Mouse (Mus musculus) left cerebral cortex, postnatal 4 days (tissue): ENCODE data around the gene Pex6. TPM values are rescaled to one million over a fixed set of nuclear protein-coding genes. Genes with fewer than 3 reads are reported as not detected.

Experiments
- DNase-seq: peaks from one replicate; pipeline ENCODE4 v3.0.0-alpha.2; 2022
- intact Hi-C: fragments of 180-260 bp; cut with DNase I; formaldehyde crosslinking; loops from one replicate; pipeline ENCODE4 v1.15.1; 2025
- total RNA-seq, 2 experiments: library from RNA; stranded (reverse); gene quantifications; 2 replicates each; pipeline ENCODE4 v1.2.3; 2021

Gene Pex6
- total RNA-seq, 2 experiments from 2014 or later: 30.9 to 32.0 TPM

- intact Hi-C loops: no loop called here
- peak; percentile 85 for DNase-seq
These were observed 61.4 kb downstream of the Pex6 start, which contains the start of gene 2310039H08Rik for GRCm38 (mm10) chr17:46772404-46773277. TSS of gene 2310039H08Rik (plus strand) at chr17:46772635.

- intact Hi-C loops: no loop called here
- DNase-seq: peak; percentile 36
These were observed 62.2 kb downstream of the Pex6 start for GRCm38 (mm10) chr17:46773278-46774130.

GRCm38 (mm10) chr17:46774131-46774472, 62.8 kb downstream of the Pex6 start:
- intact Hi-C loops: no loop called here
- DNase-seq: no peak

- intact Hi-C loops: no loop called here
- no peak for DNase-seq
These were observed 63.8 kb downstream of the Pex6 start for GRCm38 (mm10) chr17:46775070-46775469.

Other genes starting within 250 kb of the Pex6 start
- gene Ttbk1, start 223.8 kb upstream of the Pex6 start, total RNA-seq: 10 to 100 TPM; 86.7 to 88.6 TPM
- 1 to 10 TPM; 6.0 to 7.1 TPM for gene Dnph1, start 214.8 kb upstream of the Pex6 start, total RNA-seq
- 10 to 100 TPM; 48.0 to 49.9 TPM for gene Cul9, start 165.1 kb upstream of the Pex6 start, total RNA-seq
- 10 to 100 TPM; 55.2 to 58.1 TPM for gene Srf, start 155.3 kb upstream of the Pex6 start, total RNA-seq
- gene Ptk7, start 82.0 kb upstream of the Pex6 start, total RNA-seq: 10 to 100 TPM; 29.8 to 30.6 TPM
- gene Klc4, start 65.4 kb upstream of the Pex6 start, total RNA-seq: 10 to 100 TPM; 18.9 to 20.4 TPM
- 10 to 100 TPM; 34.3 to 43.6 TPM for gene Mrpl2, start 65.2 kb upstream of the Pex6 start, total RNA-seq
- 10 to 100 TPM; 64.7 to 71.0 TPM for gene Cul7, start 61.1 kb upstream of the Pex6 start, total RNA-seq
- gene Rrp36, start 37.1 kb upstream of the Pex6 start, total RNA-seq: 10 to 100 TPM; 19.0 to 22.7 TPM
- 100 to 1,000 TPM; 135 to 147 TPM for gene Mea1, start 32.7 kb upstream of the Pex6 start, total RNA-seq
- gene Klhdc3, start 30.5 kb upstream of the Pex6 start, total RNA-seq: 100 to 1,000 TPM; 151 to 155 TPM
- 100 to 1,000 TPM in 1 of 2 experiments, 10 to 100 TPM in 1; 99.6 to 100 TPM for gene Ppp2r5d, start 6.4 kb upstream of the Pex6 start, total RNA-seq
- gene Gnmt, start 17.7 kb downstream of the Pex6 start, total RNA-seq: under 1 TPM; 0.88 to 0.89 TPM
- 10 to 100 TPM; 50.8 to 53.2 TPM for gene Cnpy3, start 40.8 kb downstream of the Pex6 start, total RNA-seq
- not detected for gene Ptcra, start 52.2 kb downstream of the Pex6 start, total RNA-seq
- gene 2310039H08Rik, start 61.2 kb downstream of the Pex6 start, total RNA-seq: 10 to 100 TPM; 18.7 to 21.1 TPM
- 10 to 100 TPM; 47.3 to 58.3 TPM for gene Rpl7l1, start 71.2 kb downstream of the Pex6 start, total RNA-seq
- 10 to 100 TPM; 42.2 to 45.3 TPM for gene Bicral, start 147.0 kb downstream of the Pex6 start, total RNA-seq
- 10 to 100 TPM; 23.4 to 28.5 TPM for gene Tbcc, start 179.2 kb downstream of the Pex6 start, total RNA-seq
- not detected for gene Prph2, start 199.0 kb downstream of the Pex6 start, total RNA-seq